Mouse (Mus musculus) intestine, postnatal 0 days (tissue): ENCODE measurements at regions not wholly inside any gene's neighbourhood (a gene's known extent, or its start where the extent isn't known, plus 50 kb on each side); places are given as distances from the start of the nearest gene placed in this dataset.
A peak's percentile ranks its signal among the peaks of the same experiment; 100 is the strongest.

Source experiments
- ATAC-seq: fragments of 200-750 bp; cut with Nextera tagmentation; 2 replicates; pipeline ENCODE4 v1.8.0; 2017; ENCODE audit warnings: mild to moderate bottlenecking, moderate TSS enrichment, moderate library complexity
- H3K27ac ChIP-seq: fragments of 300-500 bp; sonication (generic); 2 replicates; pipeline ENCODE4 v1.5.1; 2014; ENCODE audit warnings: mild to moderate bottlenecking, low read depth, low read length, moderate library complexity
- H3K27me3 ChIP-seq: fragments of 300-500 bp; sonication (generic); replicated peaks from 2 replicates; pipeline ENCODE4 v1.6.1; 2014; ENCODE audit warnings: low read length, mixed read lengths; ENCODE audit not compliant: control insufficient read depth, insufficient read depth
- H3K36me3 ChIP-seq: fragments of 300-500 bp; sonication (generic); 2 replicates; pipeline ENCODE4 v1.6.1; 2014; ENCODE audit warnings: mild to moderate bottlenecking, moderate library complexity; ENCODE audit not compliant: control insufficient read depth, insufficient read depth
- H3K4me1 ChIP-seq: fragments of 300-500 bp; sonication (generic); replicated peaks from 2 replicates; pipeline ENCODE4 v1.6.1; 2014; ENCODE audit warnings: antibody characterized with exemption, low read length, mixed read lengths; ENCODE audit not compliant: control insufficient read depth, insufficient read depth
- H3K4me2 ChIP-seq: fragments of 300-500 bp; sonication (generic); replicated peaks from 2 replicates; pipeline ENCODE4 v1.6.1; 2014; ENCODE audit warnings: low read depth, mild to moderate bottlenecking, moderate library complexity
- H3K4me3 ChIP-seq: fragments of 300-500 bp; sonication (generic); 2 replicates; pipeline ENCODE4 v1.5.1; 2014; ENCODE audit warnings: low read depth, low read length
- H3K9ac ChIP-seq: fragments of 300-500 bp; sonication (generic); 2 replicates; pipeline ENCODE4 v1.6.1; 2014; ENCODE audit warnings: mild to moderate bottlenecking, low read depth, low read length
- H3K9me3 ChIP-seq: fragments of 300-500 bp; sonication (generic); 2 replicates; pipeline ENCODE4 v1.6.1; 2016; ENCODE audit warnings: mixed run types; ENCODE audit not compliant: control insufficient read depth
- CTCF ChIP-seq: sonication (generic); IDR thresholded peaks from 2 replicates; pipeline ENCODE4 v1.5.1; 2016; ENCODE audit warnings: low read depth, mild to moderate bottlenecking, control low read depth, antibody characterized with exemption, moderate library complexity
- WGBS: fragments of 180-500 bp; shearing (Covaris S2); extraction: QIAGEN DNeasy Blood & Tissue Kit; methylation state at CpG from one replicate; pipeline ENCODE4 v1.1.7; 2014; 5-methylcytosine and 5-hydroxymethylcytosine counted together

GRCm38 (mm10) chr6:95769808-95770207 is 51.2 kb upstream of the Suclg2 start:
- no peak for ATAC-seq
- Histone ChIP-seq H3K36me3 (no peaks in the 10 kb centered on the region), H3K4me2 (no peak overlapping the region), H3K4me3 (no peak overlapping the region), H3K4me1 (no peaks in the 10 kb centered on the region), H3K27ac (no peak overlapping the region), H3K9ac (no peak overlapping the region), H3K27me3 (no peaks in the 10 kb centered on the region), H3K9me3 (no peaks in the 10 kb centered on the region)
- TF ChIP-seq CTCF, result no peak
- WGBS, result 78% methylated on average over 3 of the region's 3 CpGs

- Histone ChIP-seq H3K9me3 (no peaks in the 10 kb centered on the region), H3K4me1 (no peaks in the 10 kb centered on the region), H3K27ac (no peak overlapping the region), H3K27me3 (no peaks in the 10 kb centered on the region), H3K4me3 (no peak overlapping the region), H3K4me2 (no peak overlapping the region), H3K9ac (no peak overlapping the region), H3K36me3 (no peaks in the 10 kb centered on the region)
- no peak for ATAC-seq
- no peak for TF ChIP-seq CTCF
- WGBS, result 59% methylated on average over 6 of the region's 6 CpGs
Observed at GRCm38 (mm10) chr6:95801651-95802050, 83.1 kb upstream of the Suclg2 start.

DNA sequence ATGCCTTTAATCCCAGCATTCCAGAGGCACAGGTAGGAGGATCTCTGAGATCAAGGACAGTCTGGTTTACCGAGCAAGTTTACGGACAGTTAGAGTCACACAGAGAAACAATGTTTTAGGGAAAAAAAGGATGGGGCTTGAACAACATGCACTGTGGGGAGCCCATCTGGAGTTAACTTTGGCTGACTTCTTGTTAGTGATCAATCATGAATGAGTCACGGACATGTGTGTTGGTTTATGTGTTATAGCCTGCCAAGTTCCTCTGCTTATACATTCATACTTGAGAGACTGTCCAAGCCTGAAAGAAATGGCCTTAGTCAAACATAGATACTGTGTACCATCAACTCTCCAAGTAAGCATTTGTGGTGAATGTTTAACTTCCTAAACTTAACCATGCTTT is 122.9 kb upstream of the Suclg2 start:
- no peak for TF ChIP-seq CTCF
- no peak overlapping the region for H3K4me2 ChIP-seq
- no peaks in the 10 kb centered on the region for H3K36me3 ChIP-seq
- H3K4me3 ChIP-seq, result no peak overlapping the region
- no peak overlapping the region for H3K27ac ChIP-seq
- no peaks in the 10 kb centered on the region for H3K9me3 ChIP-seq
- ATAC-seq, result no peak
- 49% methylated on average over 3 of the region's 3 CpGs for WGBS
- no peaks in the 10 kb centered on the region for H3K4me1 ChIP-seq
- H3K9ac ChIP-seq, result no peak overlapping the region
- H3K27me3 ChIP-seq, result no peaks in the 10 kb centered on the region

- no peak overlapping the region for H3K4me2 ChIP-seq
- TF ChIP-seq CTCF, result no peak
- H3K4me3 ChIP-seq, result no peak overlapping the region
- peak; percentile 75 for ATAC-seq
- no peaks in the 10 kb centered on the region for H3K4me1 ChIP-seq
- H3K9me3 ChIP-seq, result no peaks in the 10 kb centered on the region
- no peaks in the 10 kb centered on the region for H3K27me3 ChIP-seq
- H3K27ac ChIP-seq, result no peak overlapping the region
- no peak overlapping the region for H3K9ac ChIP-seq
- H3K36me3 ChIP-seq, result no peaks in the 10 kb centered on the region
- WGBS, result 2% methylated on average over 1 of the region's 1 CpGs
Observed at GRCm38 (mm10) chr6:95846536-95846935, 127.9 kb upstream of the Suclg2 start.

DNA sequence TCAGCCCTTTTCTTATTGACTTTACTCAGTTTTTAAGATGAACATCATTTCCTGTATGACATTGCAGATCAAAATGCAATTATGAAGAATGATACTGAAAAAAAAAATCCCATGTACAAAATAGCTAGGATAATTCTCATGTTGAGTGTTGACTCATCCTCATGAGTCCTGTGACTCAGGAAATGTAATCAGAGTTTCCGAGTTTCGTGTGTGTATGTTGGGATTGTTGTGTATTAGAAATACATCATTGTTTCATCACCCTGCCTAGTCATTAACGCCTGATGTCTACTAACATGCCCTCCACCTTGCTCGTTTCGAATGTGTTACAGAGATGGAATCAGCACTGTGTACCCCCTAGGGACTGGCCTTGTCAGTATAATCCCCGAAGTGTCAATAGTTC is 156.9 kb upstream of the Suclg2 start:
- Histone ChIP-seq H3K27ac (no peak overlapping the region), H3K27me3 (no peaks in the 10 kb centered on the region), H3K4me1 (no peaks in the 10 kb centered on the region), H3K4me2 (no peak overlapping the region), H3K9me3 (no peaks in the 10 kb centered on the region), H3K9ac (no peak overlapping the region), H3K4me3 (no peak overlapping the region), H3K36me3 (no peaks in the 10 kb centered on the region)
- 74% methylated on average over 6 of the region's 6 CpGs for WGBS
- TF ChIP-seq CTCF, result no peak
- no peak for ATAC-seq

GRCm38 (mm10) chr6:95876320-95876719 is 157.7 kb upstream of the Suclg2 start:
- H3K9ac ChIP-seq, result no peak overlapping the region
- TF ChIP-seq CTCF, result no peak
- no peak overlapping the region for H3K4me3 ChIP-seq
- no peaks in the 10 kb centered on the region for H3K27me3 ChIP-seq
- no peaks in the 10 kb centered on the region for H3K36me3 ChIP-seq
- H3K4me1 ChIP-seq, result no peaks in the 10 kb centered on the region
- H3K4me2 ChIP-seq, result no peak overlapping the region
- no peak for ATAC-seq
- WGBS, result 64% methylated on average over 2 of the region's 2 CpGs
- H3K27ac ChIP-seq, result no peak overlapping the region
- H3K9me3 ChIP-seq, result no peaks in the 10 kb centered on the region

DNA sequence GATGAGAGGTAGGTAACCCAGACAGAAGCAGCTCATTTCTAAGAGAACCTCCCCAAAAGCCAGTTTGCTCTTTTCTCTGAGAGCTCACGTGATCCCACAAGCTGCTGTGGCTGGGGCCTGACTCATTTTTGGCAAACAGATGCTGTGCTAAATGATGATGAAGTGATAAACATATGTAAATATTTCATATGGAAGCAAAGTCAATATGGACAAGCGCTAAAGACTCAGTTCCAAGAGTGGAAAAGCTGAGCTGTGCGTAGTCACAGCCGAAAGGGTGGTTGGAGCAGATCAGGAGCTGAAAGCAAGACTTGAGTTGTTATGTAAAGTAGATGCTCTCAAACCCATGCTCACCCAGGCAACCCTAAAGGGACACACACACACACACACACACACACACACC is 168.0 kb upstream of the Suclg2 start:
- TF ChIP-seq CTCF, result no peak
- no peaks in the 10 kb centered on the region for H3K9me3 ChIP-seq
- H3K4me2 ChIP-seq, result no peak overlapping the region
- H3K27me3 ChIP-seq, result no peaks in the 10 kb centered on the region
- H3K27ac ChIP-seq, result no peak overlapping the region
- no peaks in the 10 kb centered on the region for H3K36me3 ChIP-seq
- no peak overlapping the region for H3K4me3 ChIP-seq
- H3K4me1 ChIP-seq, result no peaks in the 10 kb centered on the region
- no peak overlapping the region for H3K9ac ChIP-seq
- 69% methylated on average over 4 of the region's 4 CpGs for WGBS
- no peak for ATAC-seq
